Mouse (Mus musculus): Measurements from ENCODE around the gene C1qtnf3. TPM values are rescaled to one million over a fixed set of nuclear protein-coding genes. Genes with fewer than 3 reads are reported as not detected.

C1qtnf3 gene
- polyA plus RNA-seq, 1 experiment from 2014 or later: 61.6 TPM

DNA sequence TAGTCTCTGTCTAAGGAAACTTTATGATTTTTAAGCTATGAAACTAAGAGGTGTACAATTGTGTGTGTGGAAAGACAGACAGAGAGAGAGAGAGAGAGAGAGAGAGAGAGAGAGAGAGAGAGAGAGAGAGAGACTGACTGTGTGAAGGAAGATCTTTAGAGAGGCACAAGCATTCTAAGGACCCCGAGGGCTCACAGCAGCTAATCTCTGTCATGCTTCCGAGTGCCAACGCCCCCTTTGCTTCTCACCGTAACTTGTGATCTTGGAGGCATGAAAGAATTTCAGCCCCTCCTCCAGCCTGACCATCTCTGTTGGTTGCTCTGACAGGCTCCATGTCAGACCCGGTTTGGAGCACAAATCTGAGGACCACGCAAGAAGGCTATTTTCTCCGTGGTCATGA is 48.3 kb downstream of the C1qtnf3 start, which contains the start of gene Slc45a2:
Gene Slc45a2, plus strand, starts transcription at position 301 of the 400 bp plus-strand sequence.
- ATAC-seq (ENCODE audit: insufficient read depth, low FRiP score, low TSS enrichment) (no peak), DNase-seq (ENCODE audit: low spot score) (no peak)
- 74% methylated on average over 7 of the region's 7 CpGs for WGBS
- H3K4me2 ChIP-seq (ENCODE audit: low read depth): no peak within 1 kb of the TSS
- no peaks in the 10 kb centered on the region for H3K27me3 ChIP-seq (ENCODE audit: control insufficient read depth, insufficient read depth, low read length)
- H3K9ac ChIP-seq (ENCODE audit: low read length): no peak within 1 kb of the TSS
- no peaks in the 10 kb centered on the region for H3K4me1 ChIP-seq (ENCODE audit: control insufficient read depth, insufficient read depth, low read length)
- H3K4me3 ChIP-seq (ENCODE audit: low read depth, low read length): no peak within 1 kb of the TSS
- H3K36me3 ChIP-seq (ENCODE audit: control insufficient read depth, insufficient read depth, low read length): no peaks in the 10 kb centered on the region
- no peaks in the 10 kb centered on the region for H3K9me3 ChIP-seq (ENCODE audit: control insufficient read depth, low read length)
- H3K27ac ChIP-seq (ENCODE audit: low read depth, low read length): no peak within 1 kb of the TSS

- ATAC-seq (ENCODE audit: insufficient read depth, low FRiP score, low TSS enrichment): no peak
- DNase-seq (ENCODE audit: low spot score): no peak
- Histone ChIP-seq H3K27ac (ENCODE audit: low read depth, low read length) (no peak overlapping the region), H3K36me3 (ENCODE audit: control insufficient read depth, insufficient read depth, low read length) (no peaks in the 10 kb centered on the region), H3K9ac (ENCODE audit: low read length) (no peak overlapping the region), H3K4me2 (ENCODE audit: low read depth) (no peak overlapping the region), H3K27me3 (ENCODE audit: control insufficient read depth, insufficient read depth, low read length) (no peaks in the 10 kb centered on the region), H3K9me3 (ENCODE audit: control insufficient read depth, low read length) (no peaks in the 10 kb centered on the region), H3K4me1 (ENCODE audit: control insufficient read depth, insufficient read depth, low read length) (no peaks in the 10 kb centered on the region), H3K4me3 (ENCODE audit: low read depth, low read length) (no peak overlapping the region)
- 88% methylated on average over 4 of the region's 4 CpGs for WGBS
Measured at GRCm38 (mm10) chr15:11003791-11004190, 51.7 kb downstream of the C1qtnf3 start.

DNA sequence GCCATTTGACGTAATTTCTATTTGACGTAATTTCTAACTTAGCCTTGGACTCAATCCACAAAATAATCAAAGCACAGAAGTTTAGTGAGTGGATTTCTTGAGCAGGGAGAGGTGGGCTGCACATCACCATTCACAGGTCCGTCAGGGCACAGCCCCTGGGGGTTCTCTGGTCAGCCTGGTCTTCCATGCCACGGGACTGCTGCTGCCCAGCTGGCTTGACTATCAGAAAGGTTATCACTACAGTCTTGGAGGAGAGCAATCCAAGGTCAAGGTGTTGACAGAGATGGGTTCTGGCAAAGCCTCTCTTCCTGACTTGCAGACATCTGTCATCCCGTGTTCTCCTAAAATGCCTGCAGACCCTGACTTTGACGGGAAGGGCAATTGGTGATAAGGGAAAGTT is 52.5 kb downstream of the C1qtnf3 start:
- H3K4me3 ChIP-seq (ENCODE audit: low read depth, low read length): no peak overlapping the region
- H3K4me2 ChIP-seq (ENCODE audit: low read depth): no peak overlapping the region
- no peak overlapping the region for H3K9ac ChIP-seq (ENCODE audit: low read length)
- no peak overlapping the region for H3K27ac ChIP-seq (ENCODE audit: low read depth, low read length)
- no peak for ATAC-seq (ENCODE audit: insufficient read depth, low FRiP score, low TSS enrichment)
- no peaks in the 10 kb centered on the region for H3K36me3 ChIP-seq (ENCODE audit: control insufficient read depth, insufficient read depth, low read length)
- DNase-seq (ENCODE audit: low spot score): no peak
- H3K27me3 ChIP-seq (ENCODE audit: control insufficient read depth, insufficient read depth, low read length): no peaks in the 10 kb centered on the region
- 82% methylated on average over 6 of the region's 6 CpGs for WGBS
- no peaks in the 10 kb centered on the region for H3K4me1 ChIP-seq (ENCODE audit: control insufficient read depth, insufficient read depth, low read length)
- no peaks in the 10 kb centered on the region for H3K9me3 ChIP-seq (ENCODE audit: control insufficient read depth, low read length)

DNA sequence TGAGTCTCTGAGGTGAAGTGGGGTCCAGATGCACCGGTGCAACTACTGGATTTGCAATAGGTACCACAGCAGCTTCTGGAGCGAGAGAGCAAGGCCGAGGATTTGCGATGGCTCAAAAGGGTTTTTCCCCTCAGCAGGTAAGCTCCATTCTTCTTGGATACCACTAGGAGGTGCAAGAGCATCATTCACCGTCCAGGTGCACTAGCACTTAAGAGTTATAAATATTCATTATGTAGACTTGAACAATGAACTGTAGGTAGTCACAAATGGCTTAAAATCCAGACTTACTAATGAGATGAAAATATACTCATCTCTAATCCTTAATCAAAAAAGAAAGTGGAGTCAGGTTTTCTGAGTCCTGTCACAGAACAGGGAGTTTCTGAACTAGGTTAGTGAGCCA is 56.6 kb downstream of the C1qtnf3 start:
- Histone ChIP-seq H3K4me2 (ENCODE audit: low read depth) (no peak overlapping the region), H3K36me3 (ENCODE audit: control insufficient read depth, insufficient read depth, low read length) (no peaks in the 10 kb centered on the region), H3K27ac (ENCODE audit: low read depth, low read length) (no peak overlapping the region), H3K4me1 (ENCODE audit: control insufficient read depth, insufficient read depth, low read length) (no peaks in the 10 kb centered on the region), H3K9ac (ENCODE audit: low read length) (no peak overlapping the region), H3K9me3 (ENCODE audit: control insufficient read depth, low read length) (no peaks in the 10 kb centered on the region), H3K27me3 (ENCODE audit: control insufficient read depth, insufficient read depth, low read length) (no peaks in the 10 kb centered on the region), H3K4me3 (ENCODE audit: low read depth, low read length) (no peak overlapping the region)
- no peak for ATAC-seq (ENCODE audit: insufficient read depth, low FRiP score, low TSS enrichment)
- no peak for DNase-seq (ENCODE audit: low spot score)
- WGBS: 28% methylated on average over 5 of the region's 5 CpGs

- Histone ChIP-seq H3K36me3 (ENCODE audit: control insufficient read depth, insufficient read depth, low read length) (no peaks in the 10 kb centered on the region), H3K27ac (ENCODE audit: low read depth, low read length) (no peak overlapping the region), H3K27me3 (ENCODE audit: control insufficient read depth, insufficient read depth, low read length) (no peaks in the 10 kb centered on the region), H3K9me3 (ENCODE audit: control insufficient read depth, low read length) (no peaks in the 10 kb centered on the region), H3K4me1 (ENCODE audit: control insufficient read depth, insufficient read depth, low read length) (no peaks in the 10 kb centered on the region), H3K4me2 (ENCODE audit: low read depth) (no peak overlapping the region), H3K4me3 (ENCODE audit: low read depth, low read length) (no peak overlapping the region), H3K9ac (ENCODE audit: low read length) (no peak overlapping the region)
- DNase-seq (ENCODE audit: low spot score) (no peak), ATAC-seq (ENCODE audit: insufficient read depth, low FRiP score, low TSS enrichment) (no peak)
- 90% methylated on average over 11 of the region's 11 CpGs for WGBS
Measured at GRCm38 (mm10) chr15:11010976-11011548, 58.9 kb downstream of the C1qtnf3 start.

GRCm38 (mm10) chr15:11014931-11015330 is 62.8 kb downstream of the C1qtnf3 start:
- H3K36me3 ChIP-seq (ENCODE audit: control insufficient read depth, insufficient read depth, low read length): no peaks in the 10 kb centered on the region
- ATAC-seq (ENCODE audit: insufficient read depth, low FRiP score, low TSS enrichment) (no peak), DNase-seq (ENCODE audit: low spot score) (no peak)
- no peak overlapping the region for H3K9ac ChIP-seq (ENCODE audit: low read length)
- WGBS: 58% methylated on average over 2 of the region's 2 CpGs
- H3K27ac ChIP-seq (ENCODE audit: low read depth, low read length): no peak overlapping the region
- no peaks in the 10 kb centered on the region for H3K4me1 ChIP-seq (ENCODE audit: control insufficient read depth, insufficient read depth, low read length)
- no peaks in the 10 kb centered on the region for H3K27me3 ChIP-seq (ENCODE audit: control insufficient read depth, insufficient read depth, low read length)
- no peaks in the 10 kb centered on the region for H3K9me3 ChIP-seq (ENCODE audit: control insufficient read depth, low read length)
- H3K4me3 ChIP-seq (ENCODE audit: low read depth, low read length): no peak overlapping the region
- H3K4me2 ChIP-seq (ENCODE audit: low read depth): no peak overlapping the region

GRCm38 (mm10) chr15:11026801-11027561 is 74.8 kb downstream of the C1qtnf3 start:
- Histone ChIP-seq H3K4me2 (ENCODE audit: low read depth) (no peak overlapping the region), H3K4me3 (ENCODE audit: low read depth, low read length) (no peak overlapping the region), H3K9me3 (ENCODE audit: control insufficient read depth, low read length) (no peaks in the 10 kb centered on the region), H3K4me1 (ENCODE audit: control insufficient read depth, insufficient read depth, low read length) (no peaks in the 10 kb centered on the region), H3K27me3 (ENCODE audit: control insufficient read depth, insufficient read depth, low read length) (no peaks in the 10 kb centered on the region), H3K27ac (ENCODE audit: low read depth, low read length) (no peak overlapping the region), H3K36me3 (ENCODE audit: control insufficient read depth, insufficient read depth, low read length) (no peaks in the 10 kb centered on the region), H3K9ac (ENCODE audit: low read length) (no peak overlapping the region)
- DNase-seq (ENCODE audit: low spot score): no peak
- no peak for ATAC-seq (ENCODE audit: insufficient read depth, low FRiP score, low TSS enrichment)
- 76% methylated on average over 4 of the region's 4 CpGs for WGBS

All from neural tube, embryonic 11.5 days (tissue).